Mouse (Mus musculus) forebrain, embryonic 15.5 days (tissue): ENCODE results near the gene Zbtb4. TPM values are rescaled to one million over a fixed set of nuclear protein-coding genes. Genes with fewer than 3 reads are reported as not detected.
A peak's percentile ranks its signal among the peaks of the same experiment; 100 is the strongest.
"Not testable (repeated sequence)": the region's sequence is repeated elsewhere in the genome, so short reads cannot be mapped to it uniquely, and the experiment has no call there.

Experiments
- ATAC-seq: fragments of 200-750 bp; cut with Nextera tagmentation; replicated peaks from 2 replicates; pipeline ENCODE4 v1.8.0; 2017; ENCODE audit warnings: mild to moderate bottlenecking, moderate TSS enrichment, moderate library complexity
- H3K27ac ChIP-seq: fragments of 300-500 bp; sonication (generic); replicated peaks from 2 replicates; pipeline ENCODE4 v1.5.1; 2015; ENCODE audit warnings: mild to moderate bottlenecking, inconsistent platforms
- H3K27me3 ChIP-seq: fragments of 300-500 bp; sonication (generic); 2 replicates; pipeline ENCODE4 v1.6.1; 2015; ENCODE audit warnings: inconsistent platforms
- H3K36me3 ChIP-seq: fragments of 300-500 bp; sonication (generic); 2 replicates; pipeline ENCODE4 v1.6.1; 2015; ENCODE audit warnings: mild to moderate bottlenecking, inconsistent platforms
- H3K4me1 ChIP-seq: fragments of 300-500 bp; sonication (generic); 2 replicates; pipeline ENCODE4 v1.6.1; 2015; ENCODE audit warnings: inconsistent platforms
- H3K4me2 ChIP-seq: fragments of 300-500 bp; sonication (generic); replicated peaks from 2 replicates; pipeline ENCODE4 v1.6.1; 2015; ENCODE audit warnings: mild to moderate bottlenecking, inconsistent platforms
- H3K4me3 ChIP-seq: fragments of 300-500 bp; sonication (generic); 2 replicates; pipeline ENCODE4 v1.5.1; 2015; ENCODE audit warnings: mild to moderate bottlenecking, inconsistent platforms
- H3K9ac ChIP-seq: fragments of 300-500 bp; sonication (generic); replicated peaks from 2 replicates; pipeline ENCODE4 v1.6.1; 2015; ENCODE audit warnings: mild to moderate bottlenecking, inconsistent platforms
- H3K9me3 ChIP-seq: fragments of 300-500 bp; sonication (generic); 2 replicates; pipeline ENCODE4 v1.6.1; 2016; ENCODE audit warnings: inconsistent platforms
- WGBS: fragments of 180-500 bp; shearing (Covaris S2); methylation state at CpG from one replicate; pipeline ENCODE4 v1.1.7; 2015; ENCODE audit warnings: mixed read lengths; 5-methylcytosine and 5-hydroxymethylcytosine counted together
- polyA plus RNA-seq: library from polyadenylated mRNA; unstranded; fragments of >200 nt; fragmentation: Nextera tagmentation; extraction: Ambion mirVana; gene quantifications from 2 replicates; pipeline ENCODE4 v1.2.1, GENCODE M21; 2015

Zbtb4 gene
- polyA plus RNA-seq = 2.8 and 3.2 TPM in 2 replicates

DNA sequence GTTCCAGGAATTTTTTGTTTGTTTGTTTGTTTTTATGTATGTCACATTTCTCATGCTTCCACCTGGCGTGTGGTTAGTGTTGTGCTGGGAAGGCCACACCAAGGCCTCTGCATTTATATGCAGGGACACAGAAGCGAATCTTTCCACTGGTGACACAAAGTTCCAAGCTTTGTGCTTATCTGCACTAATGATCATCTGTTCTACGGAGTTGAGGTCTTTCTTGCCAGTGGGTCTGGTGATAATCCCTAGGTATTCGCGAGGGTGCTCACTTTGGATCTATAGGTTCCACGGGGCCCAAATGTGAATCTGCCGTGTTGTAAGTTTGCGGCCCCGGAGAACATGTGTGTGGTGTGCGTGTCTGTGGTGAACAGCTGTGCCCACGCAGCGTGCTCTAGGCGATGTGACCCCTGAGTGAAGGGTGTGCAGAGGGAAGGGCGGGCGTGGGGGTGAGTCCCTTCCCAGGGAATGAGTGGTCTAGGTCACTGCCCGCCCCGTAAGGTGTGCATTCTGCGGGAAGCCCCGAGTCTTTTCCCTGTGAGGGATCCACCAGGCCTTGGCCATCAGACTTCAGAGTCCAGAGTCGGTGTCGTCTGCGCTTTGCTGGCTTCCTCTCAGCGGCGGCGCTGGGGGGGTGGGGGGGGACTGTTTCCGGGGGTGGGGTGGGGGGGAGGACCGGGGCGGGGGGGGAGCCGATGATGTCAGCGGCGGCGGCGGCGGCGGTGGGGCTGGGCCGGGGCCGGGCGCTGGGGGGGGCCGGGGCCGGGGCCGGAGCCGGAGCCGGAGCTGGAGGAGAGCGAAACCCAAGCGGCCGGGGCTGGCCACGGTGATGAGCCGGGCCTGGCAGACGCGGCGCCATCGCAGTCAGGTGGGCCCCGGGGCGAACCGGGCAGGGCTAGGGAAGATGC lies at the start of gene Zbtb4:
Gene Zbtb4 (plus strand): TSS at position 692 of the 905 bp plus-strand sequence.
- peak within 1 kb of the TSS; percentile 51 for H3K4me2 ChIP-seq
- 17% methylated on average over 51 of the region's 55 CpGs for WGBS
- no peaks in the 10 kb centered on the region for H3K9me3 ChIP-seq
- H3K9ac ChIP-seq = peak within 1 kb of the TSS; percentile 92
- H3K27me3 ChIP-seq = no peaks in the 10 kb centered on the region
- peak within 1 kb of the TSS; percentile 76 for H3K27ac ChIP-seq
- no peaks in the 10 kb centered on the region for H3K36me3 ChIP-seq
- peak; percentile 60 for ATAC-seq
- H3K4me1 ChIP-seq = peaks cover 29% of the 10 kb centered on the region
- peak within 1 kb of the TSS; percentile 79 for H3K4me3 ChIP-seq

- whole genome bisulfite sequencing = 45% methylated on average over 5 of the region's 5 CpGs
- no peak for ATAC-seq
- Histone ChIP-seq H3K4me1 (no peaks in the 10 kb centered on the region), H3K27ac (no peak overlapping the region), H3K4me3 (no peak overlapping the region), H3K36me3 (no peaks in the 10 kb centered on the region), H3K9ac (no peak overlapping the region), H3K27me3 (no peaks in the 10 kb centered on the region), H3K9me3 (no peaks in the 10 kb centered on the region), H3K4me2 (no peak overlapping the region)
These were observed 49.8 kb upstream of the Zbtb4 start for GRCm38 (mm10) chr11:69715929-69716328.

DNA sequence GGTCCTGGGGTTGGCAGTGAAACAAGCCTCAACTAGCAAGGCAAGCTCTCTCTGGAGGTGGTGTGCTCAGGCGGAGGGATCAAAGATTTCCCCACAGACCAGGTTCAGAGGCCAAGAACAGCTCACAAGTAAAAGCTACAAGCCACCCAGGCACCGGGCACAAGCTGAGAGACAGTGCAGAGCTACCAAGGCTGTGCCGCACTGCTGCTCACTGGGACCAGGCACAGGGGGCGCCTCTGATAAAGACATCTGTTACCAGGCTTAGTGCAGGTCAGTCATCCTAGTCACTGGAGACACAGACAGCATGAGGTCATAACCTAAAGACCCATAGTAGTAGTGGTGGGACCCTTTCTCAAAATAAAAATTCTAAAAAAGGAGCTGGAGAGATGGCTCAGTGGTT lies 48.8 kb upstream of the Zbtb4 start:
- Histone ChIP-seq H3K4me1 (no peaks in the 10 kb centered on the region), H3K9ac (no peak overlapping the region), H3K36me3 (no peaks in the 10 kb centered on the region), H3K27me3 (no peaks in the 10 kb centered on the region), H3K9me3 (no peaks in the 10 kb centered on the region), H3K27ac (no peak overlapping the region), H3K4me2 (no peak overlapping the region), H3K4me3 (no peak overlapping the region)
- WGBS = 69% methylated on average over 4 of the region's 4 CpGs
- no peak for ATAC-seq

DNA sequence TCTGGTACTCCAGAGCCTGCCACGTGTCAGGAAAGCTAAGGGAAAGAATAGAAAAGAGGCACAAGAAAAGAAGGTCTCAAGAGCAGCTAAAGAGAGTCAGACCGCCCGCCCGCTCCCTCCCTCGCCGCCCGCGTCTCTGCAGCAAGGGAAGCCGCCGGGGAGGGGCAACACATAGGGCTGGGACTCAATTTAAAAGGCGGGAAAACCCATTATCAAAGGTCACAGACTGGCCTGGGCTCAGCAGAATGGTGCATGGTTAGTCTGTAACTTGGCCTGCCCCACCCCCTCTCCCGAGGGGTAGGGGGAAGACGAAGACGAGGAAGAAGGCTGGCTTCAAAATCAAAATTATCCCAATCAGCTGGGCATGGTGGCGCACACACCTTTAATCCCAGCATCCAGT lies 47.1 kb upstream of the Zbtb4 start:
- Histone ChIP-seq H3K27ac (no peak overlapping the region), H3K27me3 (no peaks in the 10 kb centered on the region), H3K4me2 (no peak overlapping the region), H3K4me3 (no peak overlapping the region), H3K9me3 (no peaks in the 10 kb centered on the region), H3K9ac (no peak overlapping the region), H3K4me1 (no peaks in the 10 kb centered on the region), H3K36me3 (no peaks in the 10 kb centered on the region)
- no peak for ATAC-seq
- WGBS = 28% methylated on average over 15 of the region's 15 CpGs

DNA sequence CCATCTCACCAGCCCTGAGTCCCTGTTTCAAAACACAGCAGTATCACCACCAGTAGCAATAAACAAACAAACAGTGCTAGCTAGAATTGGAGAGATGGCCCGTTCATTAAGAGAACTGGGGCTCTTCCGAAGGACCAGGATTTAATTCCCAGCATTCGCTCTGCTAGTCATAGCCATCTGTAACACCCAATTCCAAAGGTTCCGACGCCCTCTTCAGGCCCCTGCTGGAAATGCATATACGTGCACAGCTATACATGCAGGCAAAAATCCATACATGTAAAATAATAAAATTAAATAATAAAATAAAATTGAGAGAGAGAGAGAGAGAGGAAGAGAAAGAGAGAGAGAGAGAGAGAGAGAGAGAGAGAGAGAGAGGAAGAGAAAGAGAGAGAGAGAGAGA lies 46.3 kb upstream of the Zbtb4 start:
- Histone ChIP-seq H3K27me3 (no peaks in the 10 kb centered on the region), H3K27ac (no peak overlapping the region), H3K9ac (no peak overlapping the region), H3K4me3 (no peak overlapping the region), H3K9me3 (no peaks in the 10 kb centered on the region), H3K4me2 (no peak overlapping the region), H3K4me1 (no peaks in the 10 kb centered on the region), H3K36me3 (no peaks in the 10 kb centered on the region)
- 65% methylated on average over 6 of the region's 6 CpGs for WGBS
- ATAC-seq = no peak

DNA sequence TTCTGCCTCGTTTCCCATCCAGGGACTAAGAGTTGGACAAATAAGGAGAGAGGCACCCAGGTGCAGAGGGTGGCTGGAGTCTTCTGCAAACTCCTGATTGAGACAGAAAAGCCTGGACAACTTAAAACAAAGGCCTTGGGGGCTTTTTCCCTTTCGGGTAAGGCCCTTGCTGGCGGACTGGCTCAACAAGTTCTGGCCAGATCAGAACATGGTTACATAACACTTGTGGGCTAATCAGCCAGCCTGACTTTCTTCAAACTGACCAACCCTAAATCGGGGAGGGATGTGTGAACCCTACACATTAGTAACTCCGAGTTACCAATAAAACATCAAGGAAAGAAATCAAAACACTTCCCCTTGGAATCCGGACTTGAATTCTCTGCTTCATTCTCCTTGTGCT lies 44.9 kb upstream of the Zbtb4 start:
- Histone ChIP-seq H3K9ac (no peak overlapping the region), H3K36me3 (no peaks in the 10 kb centered on the region), H3K4me1 (no peaks in the 10 kb centered on the region), H3K4me3 (no peak overlapping the region), H3K9me3 (no peaks in the 10 kb centered on the region), H3K27ac (no peak overlapping the region), H3K4me2 (no peak overlapping the region), H3K27me3 (no peaks in the 10 kb centered on the region)
- no peak for ATAC-seq
- 84% methylated on average over 6 of the region's 6 CpGs for WGBS

DNA sequence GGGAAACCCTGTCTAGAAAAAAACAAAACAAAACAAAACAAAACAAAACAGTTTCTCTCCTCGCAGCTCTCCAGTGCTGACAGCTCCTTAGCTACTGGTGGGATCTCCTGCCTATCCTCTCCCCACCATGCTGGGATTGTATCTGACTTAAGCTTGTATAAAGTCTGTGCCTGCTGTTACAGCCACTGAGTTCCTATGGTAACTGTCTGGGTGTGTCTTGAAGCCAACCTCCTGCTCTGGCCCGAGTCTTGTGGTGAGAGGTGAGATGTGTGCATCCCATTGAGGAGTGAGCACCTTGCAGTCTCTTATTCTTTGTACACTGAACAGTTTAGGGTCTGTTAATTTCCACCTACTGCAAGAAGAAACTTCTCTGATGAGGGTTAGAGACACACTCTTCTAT lies 42.6 kb upstream of the Zbtb4 start:
- 54% methylated on average over 2 of the region's 2 CpGs for WGBS
- H3K36me3 ChIP-seq = no peaks in the 10 kb centered on the region
- no peak overlapping the region for H3K27ac ChIP-seq
- no peak overlapping the region for H3K4me3 ChIP-seq
- H3K9me3 ChIP-seq = no peaks in the 10 kb centered on the region
- no peak overlapping the region for H3K4me2 ChIP-seq
- H3K9ac ChIP-seq = no peak overlapping the region
- H3K4me1 ChIP-seq = no peaks in the 10 kb centered on the region
- no peak for ATAC-seq
- no peaks in the 10 kb centered on the region for H3K27me3 ChIP-seq

GRCm38 (mm10) chr11:69725951-69726350 lies 39.8 kb upstream of the Zbtb4 start:
- Histone ChIP-seq H3K4me3 (no peak overlapping the region), H3K36me3 (no peaks in the 10 kb centered on the region), H3K4me1 (no peaks in the 10 kb centered on the region), H3K4me2 (no peak overlapping the region), H3K9ac (no peak overlapping the region), H3K27ac (no peak overlapping the region), H3K27me3 (no peaks in the 10 kb centered on the region), H3K9me3 (no peaks in the 10 kb centered on the region)
- no peak for ATAC-seq
- 37% methylated on average over 5 of the region's 5 CpGs for WGBS

DNA sequence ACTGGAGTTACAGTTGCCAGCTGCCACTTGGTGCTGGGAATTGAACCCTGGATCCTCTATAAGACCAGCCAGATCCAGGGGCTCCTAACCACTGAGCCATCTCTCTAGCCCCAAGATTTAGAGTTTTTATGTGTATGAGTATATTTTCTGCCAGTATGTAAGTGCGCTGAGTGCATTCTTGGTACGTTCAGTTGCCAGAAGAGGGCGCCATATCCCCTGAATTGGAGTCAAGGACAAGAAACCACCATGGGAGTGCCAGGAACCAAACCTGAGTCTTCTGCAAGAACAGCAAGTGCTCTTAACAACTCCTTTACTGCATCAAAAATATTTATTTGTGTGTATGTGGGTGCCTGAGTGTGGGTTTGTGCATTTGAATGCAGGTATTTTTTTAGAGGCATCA lies 36.6 kb upstream of the Zbtb4 start:
- no peaks in the 10 kb centered on the region for H3K9me3 ChIP-seq
- peaks cover 7% of the 10 kb centered on the region for H3K36me3 ChIP-seq
- no peak overlapping the region for H3K4me3 ChIP-seq
- no peak for ATAC-seq
- no peak overlapping the region for H3K9ac ChIP-seq
- WGBS = 22% methylated on average over 3 of the region's 3 CpGs
- H3K27ac ChIP-seq = no peak overlapping the region
- no peak overlapping the region for H3K4me2 ChIP-seq
- H3K4me1 ChIP-seq = no peaks in the 10 kb centered on the region
- no peaks in the 10 kb centered on the region for H3K27me3 ChIP-seq

- not testable (repeated sequence) for H3K9ac ChIP-seq, H3K9me3 ChIP-seq, H3K4me3 ChIP-seq, ATAC-seq, H3K4me1 ChIP-seq, H3K4me2 ChIP-seq, H3K27me3 ChIP-seq, H3K27ac ChIP-seq
- 68% methylated on average over 3 of the region's 3 CpGs for WGBS
- H3K36me3 ChIP-seq = peaks cover 30% of the 10 kb centered on the region
These were observed 34.3 kb upstream of the Zbtb4 start for GRCm38 (mm10) chr11:69731408-69731807.

DNA sequence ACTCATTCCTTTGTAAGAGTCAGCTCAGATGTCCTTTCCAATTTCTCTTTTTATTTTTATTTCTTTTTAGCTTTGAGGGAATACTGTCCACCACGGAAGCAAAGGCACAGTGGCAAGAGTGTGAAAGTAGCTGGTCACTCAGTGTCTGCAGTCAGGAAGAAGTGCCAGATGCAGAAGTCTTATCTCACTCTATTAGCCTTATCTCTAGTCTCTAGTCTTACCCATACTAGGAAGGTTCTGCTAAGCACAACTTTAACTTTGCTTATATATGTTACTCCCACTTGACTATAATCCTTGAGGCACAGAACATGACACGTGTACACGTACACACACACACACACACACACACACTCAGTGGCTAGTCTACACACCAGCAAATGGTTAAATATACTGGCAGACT lies 14.1 kb upstream of the Zbtb4 start:
- no peak overlapping the region for H3K27ac ChIP-seq
- H3K9me3 ChIP-seq = no peaks in the 10 kb centered on the region
- WGBS = 81% methylated on average over 3 of the region's 3 CpGs
- no peak overlapping the region for H3K4me3 ChIP-seq
- H3K4me2 ChIP-seq = no peak overlapping the region
- no peak for ATAC-seq
- H3K4me1 ChIP-seq = peaks cover 47% of the 10 kb centered on the region
- H3K9ac ChIP-seq = no peak overlapping the region
- no peaks in the 10 kb centered on the region for H3K27me3 ChIP-seq
- H3K36me3 ChIP-seq = peaks cover 7% of the 10 kb centered on the region

DNA sequence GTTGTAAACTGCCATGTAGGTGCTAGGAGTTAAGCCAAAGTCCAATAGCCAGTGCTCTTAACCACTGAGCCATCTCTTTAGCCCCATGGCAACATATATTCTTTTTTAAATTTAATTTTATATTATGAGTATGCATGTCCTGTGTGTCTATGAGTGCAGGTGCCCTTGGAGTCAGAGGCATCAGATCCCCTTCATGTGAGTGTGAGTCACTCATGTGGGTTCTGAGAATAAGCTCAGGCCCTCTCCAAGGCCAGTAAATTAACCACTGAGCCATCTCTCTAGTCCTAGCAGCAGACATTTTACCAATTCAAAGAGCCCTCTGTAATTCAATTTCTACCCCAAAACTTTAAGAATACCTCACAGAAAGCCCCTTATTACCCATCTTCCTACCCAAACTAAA lies 13.0 kb upstream of the Zbtb4 start:
- H3K9ac ChIP-seq = no peak overlapping the region
- no peak overlapping the region for H3K4me2 ChIP-seq

GRCm38 (mm10) chr11:69754233-69754632 lies 11.5 kb upstream of the Zbtb4 start:
- no peaks in the 10 kb centered on the region for H3K27me3 ChIP-seq
- H3K4me2 ChIP-seq = peak overlapping the region; percentile 9
- H3K36me3 ChIP-seq = no peaks in the 10 kb centered on the region
- H3K9me3 ChIP-seq = no peaks in the 10 kb centered on the region
- H3K4me3 ChIP-seq = no peak overlapping the region
- no peak overlapping the region for H3K27ac ChIP-seq
- ATAC-seq = no peak
- H3K4me1 ChIP-seq = peaks cover 57% of the 10 kb centered on the region
- no peak overlapping the region for H3K9ac ChIP-seq
- WGBS = 85% methylated on average over 5 of the region's 5 CpGs

More for the DNA sequence above, 13.0 kb upstream of the Zbtb4 start:
- Histone ChIP-seq H3K9me3 (no peaks in the 10 kb centered on the region), H3K36me3 (no peaks in the 10 kb centered on the region), H3K4me1 (peaks cover 57% of the 10 kb centered on the region), H3K4me3 (no peak overlapping the region), H3K27ac (no peak overlapping the region), H3K27me3 (no peaks in the 10 kb centered on the region)
- ATAC-seq = no peak
